Mouse (Mus musculus) liver, embryonic 14.5 days (tissue): Measurements from ENCODE around the gene Mat2b.

Source experiments
- CTCF ChIP-seq: IDR thresholded peaks from 2 replicates; pipeline ENCODE4 v1.5.1; 2016; ENCODE audit warnings: antibody characterized with exemption, low read depth, control low read depth
- EP300 ChIP-seq: IDR thresholded peaks from 2 replicates; pipeline ENCODE4 v1.6.1; 2016; ENCODE audit warnings: antibody characterized with exemption, low read depth

GRCm38 (mm10) chr11:40692101-40692509 is 2.9 kb downstream of the Mat2b start:
- TF ChIP-seq CTCF (no peak), EP300 (no peak)
